Mouse (Mus musculus) G1E (cell line): ENCODE results near the gene Prpf8.

ENCODE experiments used
- CTCF ChIP-seq: IDR thresholded peaks from 2 replicates; pipeline ENCODE4 v1.5.1; 2012; ENCODE audit warnings: low read depth, low read length, inconsistent platforms, mixed read lengths
- GATA1 ChIP-seq: IDR thresholded peaks from 2 replicates; pipeline ENCODE4 v1.6.1; 2012; ENCODE audit warnings: borderline replicate concordance, low read length, inconsistent platforms, mixed read lengths
- POLR2AphosphoS5 ChIP-seq: IDR thresholded peaks from 2 replicates; pipeline ENCODE4 v1.6.1; 2012; ENCODE audit warnings: low read depth, low read length, inconsistent platforms; ENCODE audit not compliant: insufficient replicate concordance

DNA sequence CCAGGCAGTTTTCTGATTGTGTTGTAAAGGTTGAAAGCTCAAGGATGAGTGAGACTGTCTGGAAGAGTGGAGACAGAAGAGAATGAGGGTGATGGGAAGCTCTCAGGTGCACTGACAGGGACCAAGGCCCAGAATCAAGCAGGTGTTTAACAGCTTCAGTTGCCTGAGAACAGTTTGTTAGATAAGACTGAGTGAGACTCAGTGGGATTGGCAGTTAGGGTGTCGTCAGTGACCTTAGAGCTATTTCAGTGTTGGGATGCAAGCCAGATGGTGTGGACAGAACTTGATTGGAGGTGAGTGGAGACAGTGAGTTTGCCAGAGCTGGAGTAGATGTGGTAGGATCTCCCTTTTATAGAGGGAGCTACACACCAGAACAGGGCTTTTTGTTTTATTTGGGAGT lies 11.5 kb downstream of the Prpf8 start:
- TF ChIP-seq CTCF, result no peak
- no peak for TF ChIP-seq GATA1
- no peak for TF ChIP-seq POLR2AphosphoS5
